Mouse (Mus musculus) midbrain, embryonic 16.5 days (tissue): ENCODE results near the gene Asgr1. TPM values are rescaled to one million over a fixed set of nuclear protein-coding genes. Genes with fewer than 3 reads are reported as not detected.
"Not testable (repeated sequence)": the region's sequence is repeated elsewhere in the genome, so short reads cannot be mapped to it uniquely, and the experiment has no call there.

Experiments
- ATAC-seq: fragments of 200-750 bp; cut with Nextera tagmentation; 2 replicates; pipeline ENCODE4 v1.8.0; 2017; ENCODE audit warnings: moderate TSS enrichment
- H3K27ac ChIP-seq: fragments of 300-500 bp; sonication (generic); 2 replicates; pipeline ENCODE4 v1.5.1; 2014; ENCODE audit warnings: mild to moderate bottlenecking, low read length, mixed read lengths
- H3K27me3 ChIP-seq: fragments of 300-500 bp; sonication (generic); 2 replicates; pipeline ENCODE4 v1.6.1; 2014; ENCODE audit warnings: low read depth, low read length, mixed read lengths; ENCODE audit not compliant: control insufficient read depth, insufficient read depth
- H3K36me3 ChIP-seq: fragments of 300-500 bp; sonication (generic); 2 replicates; pipeline ENCODE4 v1.6.1; 2014; ENCODE audit warnings: mild to moderate bottlenecking, low read length, moderate library complexity, mixed read lengths; ENCODE audit not compliant: control insufficient read depth, insufficient read depth
- H3K4me1 ChIP-seq: fragments of 300-500 bp; sonication (generic); 2 replicates; pipeline ENCODE4 v1.6.1; 2014; ENCODE audit warnings: mild to moderate bottlenecking, low read length, mixed read lengths; ENCODE audit not compliant: control insufficient read depth, insufficient read depth
- H3K4me2 ChIP-seq: fragments of 300-500 bp; sonication (generic); 2 replicates; pipeline ENCODE4 v1.6.1; 2014; ENCODE audit warnings: mild to moderate bottlenecking, low read length, mixed read lengths
- H3K4me3 ChIP-seq: fragments of 300-500 bp; sonication (generic); 2 replicates; pipeline ENCODE4 v1.5.1; 2014; ENCODE audit warnings: low read depth, mild to moderate bottlenecking, low read length, moderate library complexity, mixed read lengths
- H3K9ac ChIP-seq: fragments of 300-500 bp; sonication (generic); 2 replicates; pipeline ENCODE4 v1.6.1; 2014; ENCODE audit warnings: low read depth, low read length, mixed read lengths
- H3K9me3 ChIP-seq: fragments of 300-500 bp; sonication (generic); replicated peaks from 2 replicates; pipeline ENCODE4 v1.6.1; 2014; ENCODE audit warnings: mild to moderate bottlenecking, low read length, mixed read lengths; ENCODE audit not compliant: control insufficient read depth, poor library complexity, severe bottlenecking
- WGBS: fragments of 180-500 bp; shearing (Covaris S2); extraction: QIAGEN DNeasy Blood & Tissue Kit; methylation state at CpG from one replicate; pipeline ENCODE4 v1.1.7; 2014; 5-methylcytosine and 5-hydroxymethylcytosine counted together
- polyA plus RNA-seq: library from polyadenylated mRNA; unstranded; fragments of >200 nt; fragmentation: Nextera tagmentation; extraction: Ambion mirVana; gene quantifications from 2 replicates; pipeline ENCODE4 v1.2.1, GENCODE M21; 2015

Gene Asgr1
- polyA plus RNA-seq, 1 experiment from 2014 or later = 2.3 TPM

DNA sequence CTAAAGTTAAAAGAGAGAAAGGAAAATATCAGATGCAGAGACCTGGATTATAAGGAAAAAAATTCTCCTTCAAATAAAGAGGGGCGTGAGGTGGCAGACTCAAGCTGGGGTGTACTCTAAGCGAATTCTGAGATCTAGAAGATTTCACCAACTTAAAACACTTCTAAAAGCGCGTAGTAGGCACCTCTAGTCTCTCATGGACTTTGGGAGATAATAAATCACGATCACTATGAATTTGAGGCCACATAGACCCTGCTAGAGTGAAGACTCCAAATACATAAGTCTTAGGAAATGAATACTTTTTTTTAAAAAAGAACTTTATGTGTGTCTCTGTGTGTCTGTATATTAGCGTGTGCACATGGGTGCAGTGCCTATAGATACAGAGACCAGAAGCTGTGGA, 38.2 kb upstream of the Asgr1 start:
- H3K27ac ChIP-seq = no peak overlapping the region
- 70% methylated on average over 6 of the region's 6 CpGs for WGBS
- H3K27me3 ChIP-seq = no peaks in the 10 kb centered on the region
- no peaks in the 10 kb centered on the region for H3K9me3 ChIP-seq
- H3K4me3 ChIP-seq = no peak overlapping the region; the same call in 1 of the 2 replicates
- peaks cover 16% of the 10 kb centered on the region for H3K36me3 ChIP-seq
- peak overlapping the region; percentile 78 for H3K4me2 ChIP-seq
- no peak for ATAC-seq
- no peak overlapping the region for H3K9ac ChIP-seq
- H3K4me1 ChIP-seq = peaks cover 37% of the 10 kb centered on the region

DNA sequence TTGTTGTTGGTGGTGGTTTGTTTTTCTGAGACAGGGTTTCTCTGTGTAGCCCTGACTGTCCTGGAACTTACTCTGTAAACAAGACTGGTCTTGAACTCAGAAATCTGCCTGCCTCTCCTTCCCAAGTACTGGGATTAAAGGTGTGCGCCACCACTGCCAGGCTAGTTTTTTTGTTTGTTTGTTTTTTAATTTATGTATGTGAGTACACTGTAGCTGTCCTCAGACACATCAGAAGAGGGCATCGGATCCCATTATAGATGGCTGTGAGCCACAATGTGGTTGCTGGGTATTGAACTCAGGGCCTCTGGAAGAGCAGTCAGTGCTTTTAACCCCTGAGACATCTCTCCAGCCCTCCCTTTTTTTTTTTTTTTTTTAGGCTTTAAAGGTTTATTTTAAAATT, 37.7 kb upstream of the Asgr1 start:
- whole genome bisulfite sequencing = 76% methylated on average over 2 of the region's 2 CpGs
- H3K9me3 ChIP-seq, H3K9ac ChIP-seq, H3K27me3 ChIP-seq, H3K4me3 ChIP-seq, ATAC-seq, H3K27ac ChIP-seq, H3K4me2 ChIP-seq: not testable (repeated sequence)
- Histone ChIP-seq H3K36me3 (peaks cover 12% of the 10 kb centered on the region), H3K4me1 (peaks cover 37% of the 10 kb centered on the region)

DNA sequence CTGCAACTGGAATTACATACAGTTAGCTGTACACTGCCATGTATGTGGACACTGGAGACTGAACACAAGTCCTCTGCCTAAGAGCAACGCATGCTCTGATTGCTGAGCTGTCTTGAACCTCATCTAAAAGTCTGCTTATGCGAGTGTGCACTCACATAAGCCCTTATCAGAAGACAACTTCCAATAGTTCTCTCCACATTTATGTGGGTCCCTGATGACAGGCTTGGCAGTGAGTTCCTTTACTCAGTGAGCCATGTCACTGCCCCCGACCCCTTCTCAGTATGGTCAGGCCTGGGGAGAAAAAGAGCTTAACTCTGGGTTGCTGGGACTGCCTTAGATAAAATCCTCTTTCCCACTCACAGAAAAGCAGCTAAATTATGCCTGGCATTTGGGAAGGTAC, 37.2 kb upstream of the Asgr1 start, which contains the start of gene Dlg4:
Dlg4 (plus strand) TSS at position 274 of the 400 bp plus-strand sequence.
- no peaks in the 10 kb centered on the region for H3K9me3 ChIP-seq
- peak within 1 kb of the TSS; percentile 54 for H3K4me2 ChIP-seq
- peaks cover 8% of the 10 kb centered on the region for H3K36me3 ChIP-seq
- H3K4me1 ChIP-seq = peaks cover 37% of the 10 kb centered on the region
- no peak for ATAC-seq
- H3K9ac ChIP-seq = peak within 1 kb of the TSS; percentile 82
- H3K4me3 ChIP-seq = peak within 1 kb of the TSS; percentile 66
- 50% methylated on average over 3 of the region's 3 CpGs for WGBS
- H3K27ac ChIP-seq = peak within 1 kb of the TSS; percentile 94
- H3K27me3 ChIP-seq = no peaks in the 10 kb centered on the region

DNA sequence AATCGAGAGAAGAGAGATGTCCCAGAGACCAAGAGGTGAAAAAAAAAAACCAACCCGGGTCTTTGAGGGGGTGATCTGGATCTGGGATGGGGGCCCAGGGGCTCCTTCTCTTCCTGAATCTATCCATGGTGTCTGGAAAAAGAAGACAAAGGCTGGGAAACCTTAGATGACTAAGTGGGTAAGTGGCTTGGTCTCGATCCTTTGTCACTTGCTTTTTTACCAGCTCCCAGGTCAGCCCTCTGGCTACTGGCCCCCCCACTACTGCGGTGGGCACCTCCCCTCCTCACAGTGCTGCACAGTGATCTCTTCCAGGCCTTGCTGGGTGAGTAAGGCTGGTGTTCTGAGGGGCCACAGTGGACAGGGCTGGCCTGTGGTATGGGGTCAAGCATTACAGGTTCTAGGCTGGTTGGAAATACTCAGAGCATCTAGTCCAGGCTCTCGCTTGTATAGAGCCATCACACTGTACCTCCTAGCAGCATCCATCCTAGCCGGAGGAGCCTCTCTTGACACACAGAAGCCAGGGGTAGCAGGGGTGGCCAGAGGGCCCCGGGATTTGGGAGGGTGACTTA, 36.6 kb upstream of the Asgr1 start:
- H3K36me3 ChIP-seq = peaks cover 1% of the 10 kb centered on the region
- 22% methylated on average over 7 of the region's 7 CpGs for WGBS
- H3K27ac ChIP-seq = peak overlapping the region; percentile 94
- H3K9ac ChIP-seq = peak overlapping the region; percentile 82
- peaks cover 40% of the 10 kb centered on the region for H3K4me1 ChIP-seq
- no peaks in the 10 kb centered on the region for H3K27me3 ChIP-seq
- peak overlapping the region; percentile 54 for H3K4me2 ChIP-seq
- no peaks in the 10 kb centered on the region for H3K9me3 ChIP-seq
- peak overlapping the region; percentile 66 for H3K4me3 ChIP-seq
- no peak for ATAC-seq

DNA sequence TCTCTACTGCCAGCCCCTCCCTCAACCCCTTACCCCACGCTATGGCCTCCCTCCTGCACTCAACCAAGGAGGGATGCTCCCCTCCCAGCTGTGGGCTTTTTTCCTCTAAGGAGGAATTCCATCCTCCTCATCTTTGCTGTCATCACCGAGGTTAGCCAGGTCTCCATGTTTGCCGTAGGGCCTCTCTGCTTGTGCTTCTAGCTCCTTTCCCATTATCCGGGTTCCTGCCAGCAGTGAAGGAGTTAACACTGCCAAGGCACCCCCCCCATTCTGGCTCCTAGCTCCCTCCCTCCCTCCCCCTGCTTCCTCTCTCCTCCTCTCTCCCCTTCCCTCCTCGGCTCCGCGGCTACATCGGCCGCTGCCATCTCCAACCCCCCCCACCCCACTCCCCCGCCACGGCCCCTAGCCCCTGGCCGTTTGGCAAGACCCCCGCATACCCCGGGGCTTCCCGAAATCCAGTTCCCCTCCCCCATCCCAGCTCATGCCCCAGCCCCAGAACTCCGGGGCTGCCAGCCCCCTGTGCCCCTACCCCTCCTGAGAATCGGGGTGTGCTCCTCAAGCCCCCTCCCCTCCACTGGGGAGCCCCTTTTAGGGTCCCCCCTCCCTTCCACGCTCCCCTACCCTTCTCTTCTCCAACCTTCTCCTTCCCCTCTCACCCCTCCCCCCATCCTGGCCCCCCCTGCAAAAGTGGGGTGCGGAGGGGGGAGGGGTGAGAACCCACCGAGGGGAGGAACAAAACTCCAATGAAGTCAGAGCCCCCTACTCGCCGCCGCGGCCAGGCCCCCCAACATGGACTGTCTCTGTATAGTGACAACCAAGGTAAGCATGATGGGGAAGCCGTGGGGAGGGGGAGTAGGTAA, 35.5 kb upstream of the Asgr1 start:
- Histone ChIP-seq H3K27ac (peak overlapping the region; percentile 94), H3K9me3 (no peaks in the 10 kb centered on the region), H3K4me1 (peaks cover 51% of the 10 kb centered on the region), H3K36me3 (no peaks in the 10 kb centered on the region; the same call in 1 of the 2 replicates), H3K9ac (peak overlapping the region; percentile 82), H3K4me2 (peak overlapping the region; percentile 54), H3K27me3 (no peaks in the 10 kb centered on the region), H3K4me3 (peak overlapping the region; percentile 66)
- WGBS = 0% methylated on average over 22 of the region's 25 CpGs
- ATAC-seq = no peak

DNA sequence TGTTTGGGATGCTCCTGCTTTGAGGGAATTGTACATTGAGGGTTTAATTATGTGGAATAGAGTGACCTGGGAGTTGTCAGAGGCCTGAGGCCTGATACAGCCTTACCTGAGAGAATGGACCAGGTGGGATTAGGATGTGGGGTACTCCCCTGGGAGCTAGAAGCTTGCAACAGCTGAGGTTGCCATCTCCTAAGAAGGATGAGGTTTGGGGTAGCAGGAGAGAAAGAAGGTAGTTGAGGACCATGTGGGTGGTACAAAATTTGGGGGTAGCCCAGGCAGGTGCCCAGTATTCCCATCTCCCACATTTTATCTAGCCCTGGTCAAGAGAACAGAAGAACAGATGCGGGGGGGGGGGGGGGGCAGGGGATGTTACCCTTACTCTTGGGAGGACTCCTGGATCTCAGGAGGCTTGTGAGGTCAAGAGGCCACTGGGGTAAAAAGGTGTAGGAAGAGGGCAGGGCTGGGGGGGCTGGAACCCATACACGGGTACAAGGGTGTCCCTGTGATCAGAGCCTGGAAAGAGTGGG, 34.3 kb upstream of the Asgr1 start:
- Histone ChIP-seq H3K4me1 (peaks cover 58% of the 10 kb centered on the region), H3K27ac (peak overlapping the region; percentile 94), H3K4me2 (peak overlapping the region; percentile 54), H3K4me3 (peak overlapping the region; percentile 66), H3K27me3 (no peaks in the 10 kb centered on the region), H3K9me3 (no peaks in the 10 kb centered on the region), H3K36me3 (no peaks in the 10 kb centered on the region), H3K9ac (peak overlapping the region; percentile 82)
- no peak for ATAC-seq
- WGBS = 32% methylated on average over 2 of the region's 2 CpGs

DNA sequence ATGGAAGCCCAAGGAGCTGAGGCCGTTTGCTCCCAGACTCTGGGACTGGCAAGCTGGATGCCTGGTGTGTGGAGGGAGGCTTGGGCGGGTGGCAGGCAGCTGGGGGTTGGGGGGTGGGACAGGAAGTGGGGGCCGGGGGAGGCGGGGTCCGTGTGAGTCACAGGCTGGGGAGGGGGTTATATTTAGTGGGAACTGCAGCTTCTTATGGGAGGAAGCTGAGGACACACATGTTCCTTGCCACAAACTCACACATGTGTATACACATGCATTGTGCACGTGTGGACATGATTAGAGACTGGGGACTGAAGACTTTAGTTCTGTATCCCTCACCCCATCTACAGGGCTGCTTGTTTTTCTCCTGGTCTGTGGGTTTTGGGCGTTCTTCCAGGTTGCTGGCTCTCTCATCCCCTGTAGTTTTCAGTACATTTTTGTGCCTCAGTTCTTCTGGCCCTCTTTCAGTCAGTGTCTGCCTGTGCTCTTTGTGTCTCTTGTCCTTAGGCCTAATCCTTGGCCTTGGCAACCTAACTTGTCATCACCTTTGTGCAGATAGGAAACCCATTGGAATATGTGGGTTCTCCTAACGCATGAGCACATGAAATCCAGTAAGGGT, 33.8 kb upstream of the Asgr1 start:
- Histone ChIP-seq H3K4me1 (peaks cover 60% of the 10 kb centered on the region), H3K9ac (peak overlapping the region; percentile 82), H3K9me3 (no peaks in the 10 kb centered on the region), H3K4me2 (peak overlapping the region; percentile 54), H3K4me3 (peak overlapping the region; percentile 66), H3K36me3 (no peaks in the 10 kb centered on the region), H3K27me3 (no peaks in the 10 kb centered on the region), H3K27ac (peak overlapping the region; percentile 94)
- WGBS = 9% methylated on average over 7 of the region's 8 CpGs
- no peak for ATAC-seq

DNA sequence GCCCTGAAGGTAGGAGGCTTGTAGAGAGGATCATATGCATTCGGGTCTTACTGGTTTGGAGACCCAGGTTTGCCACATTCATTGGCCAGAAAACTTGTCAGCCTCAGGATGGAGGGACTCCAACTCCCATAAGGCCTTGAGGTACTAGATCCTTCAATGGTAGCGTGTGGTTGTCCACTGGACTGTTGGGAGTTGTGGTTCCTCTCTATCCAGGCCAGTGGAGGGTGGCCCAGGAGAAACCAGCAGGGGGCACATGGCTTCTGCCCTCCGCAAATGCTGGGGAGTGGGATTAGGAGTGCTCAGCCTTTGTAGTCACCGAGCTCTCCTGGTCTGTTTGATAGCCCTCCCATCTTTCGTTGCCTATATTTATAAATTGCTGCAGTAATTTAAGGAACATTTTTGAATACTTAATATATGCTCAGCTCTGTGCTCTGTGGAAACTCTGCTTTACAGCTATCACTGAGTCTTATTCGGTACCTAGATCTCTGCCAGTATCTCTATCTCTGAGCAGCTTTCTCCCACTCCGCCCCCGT, 33.1 kb upstream of the Asgr1 start:
- peak; percentile 80 for ATAC-seq
- peaks cover 65% of the 10 kb centered on the region for H3K4me1 ChIP-seq
- H3K9me3 ChIP-seq = no peaks in the 10 kb centered on the region
- H3K36me3 ChIP-seq = no peaks in the 10 kb centered on the region
- H3K9ac ChIP-seq = peak overlapping the region; percentile 82
- H3K27ac ChIP-seq = peak overlapping the region; percentile 94
- no peaks in the 10 kb centered on the region for H3K27me3 ChIP-seq
- H3K4me2 ChIP-seq = peak overlapping the region; percentile 54
- peak overlapping the region; percentile 66 for H3K4me3 ChIP-seq
- under 1% methylated on average over 8 of the region's 8 CpGs for WGBS
